In the genomic region with DNA sequence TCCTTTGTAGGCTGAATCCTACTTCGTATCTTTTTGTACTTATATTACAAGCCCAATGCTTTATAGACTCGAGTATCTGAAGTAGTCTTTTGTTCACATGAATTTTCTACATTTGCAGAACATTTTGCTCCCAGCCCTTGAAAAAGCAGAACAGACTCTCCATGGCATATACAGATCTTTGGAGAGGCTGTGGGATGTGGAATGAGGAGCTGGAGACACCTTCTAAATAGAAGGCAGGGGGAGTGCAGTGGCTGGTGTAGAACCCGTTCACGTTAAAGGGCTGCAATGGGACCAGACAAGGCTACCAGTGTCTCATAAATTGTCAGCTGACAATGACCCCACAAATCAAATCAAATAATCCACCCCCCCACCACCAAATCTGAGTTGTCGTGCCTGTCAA, we compare ENCODE assay signal across 30 mouse cellular contexts. TPM values are rescaled to one million over a fixed set of nuclear protein-coding genes. Genes with fewer than 3 reads are reported as not detected.
DNase-seq lines count a peak whose midpoint lies in the region; TF ChIP-seq lines count a peak whose summit lies in the region.
"Had no signal": no experiment of that assay in that cellular context is flagged by ENCODE, and none has a peak within 500 bp of the region (broad histone marks: within the 10 kb centered on the region; RNA-seq: fewer than 3 reads in every experiment).

No protein-coding gene starts in this region.

- no peak for TF ChIP-seq CTCF in layer of hippocampus, adult 2 months (conservative IDR thresholded peaks at IDR 0.05)
- TF ChIP-seq CTCF in olfactory bulb, adult 2 months (IDR thresholded peaks at IDR 0.05; ENCODE audit: insufficient read depth, low read depth, low read length): no peak

- DNase-seq in layer of hippocampus, adult 2 months (ENCODE audit: low spot score in 2 of 2): no peak
- no peak for DNase-seq in layer of hippocampus, postnatal 36 days
- peak; percentile 18 to 62 for DNase-seq in left cerebral cortex, postnatal 25 days (ENCODE audit: low spot score in 2 of 2)
- no peak for DNase-seq in left cerebral cortex, postnatal 36 days (ENCODE audit: low spot score in 2 of 2)
- DNase-seq in right cerebral cortex, adult 18-20 months: peak; percentile 46
- no peak for DNase-seq in right cerebral cortex, postnatal 4 days
- DNase-seq in adrenal gland, adult 18-20 months (ENCODE audit: low spot score in 2 of 2): no peak
- DNase-seq: adrenal gland, adult 2 months; adrenal gland, postnatal 10 days; adrenal gland, postnatal 25 days; B cell, adult 2 months; cerebellum, adult 11-12 months; cerebellum, adult 2 months; cerebellum, adult 9-10 months; cerebellum, postnatal 10 days; cerebellum, postnatal 25 days; embryo, embryonic 11 days; forebrain, postnatal 0 days had no signal

- 46% methylated on average over 5 of the region's 5 CpGs for WGBS in olfactory bulb, adult 2 months

- TF ChIP-seq POLR2A in olfactory bulb, adult 2 months (IDR thresholded peaks at IDR 0.05; ENCODE audit: insufficient read depth, low read depth, low read length): no peak

- intact Hi-C loops in left cerebral cortex, postnatal 25 days (cut with DNase I): no loop called here
- intact Hi-C loops in left cerebral cortex, postnatal 36 days (cut with DNase I): no loop called here

- H3K4me1 ChIP-seq in olfactory bulb, adult 2 months (ENCODE audit: control insufficient read depth, insufficient read depth, low read length): peaks cover 17% of the 10 kb centered on the region
- H3K4me1 ChIP-seq: embryonic facial prominence, embryonic 15.5 days had no signal

- H3K27ac ChIP-seq in layer of hippocampus, adult 2 months: peak overlapping the region; percentile 86; the same call in 1 of the 2 replicates
- H3K27ac ChIP-seq in olfactory bulb, adult 2 months (ENCODE audit: insufficient read depth, low read depth, low read length): peak overlapping the region; percentile 32; the same call in 1 of the 2 replicates
- H3K27ac ChIP-seq: embryonic facial prominence, embryonic 13.5 days; embryonic facial prominence, embryonic 15.5 days; forebrain, embryonic 13.5 days; forebrain, embryonic 15.5 days had no signal

- no peak overlapping the region for H3K4me3 ChIP-seq in layer of hippocampus, adult 2 months
- no peak overlapping the region for H3K4me3 ChIP-seq in olfactory bulb, adult 2 months (ENCODE audit: insufficient read depth, low read depth, low read length)
- H3K4me3 ChIP-seq: embryonic facial prominence, embryonic 13.5 days; embryonic facial prominence, embryonic 15.5 days; erythroblast, embryonic 14.5 days; forebrain, embryonic 13.5 days; forebrain, embryonic 15.5 days had no signal

RNA-seq across cellular contexts. Expression of a gene that starts 5.8 kb away (rescaled TPM):
- 100 to 1,000 TPM; 193 to 196 TPM for total RNA-seq in layer of hippocampus, adult 2 months (2021)
- 100 to 1,000 TPM; 194 to 207 TPM for total RNA-seq in layer of hippocampus, postnatal 36 days (2021)
- total RNA-seq in left cerebral cortex, postnatal 25 days (2021): 100 to 1,000 TPM; 441 to 447 TPM
- 100 to 1,000 TPM; 384 to 481 TPM for total RNA-seq in left cerebral cortex, postnatal 36 days (2021)
- polyA plus RNA-seq in olfactory bulb, adult 2 months (2012; ENCODE audit: insufficient read depth, insufficient read length, low replicate concordance, missing spikeins): not detected in 2 replicates
- total RNA-seq in adrenal gland, adult 18-20 months (2021): 1 to 10 TPM; 4.1 to 4.8 TPM
- total RNA-seq: G1E had no signal
- polyA plus RNA-seq: activated CD4-positive, CD25-positive, alpha-beta regulatory T cell, adult 4 months; CD4-positive, CD25-positive, alpha-beta regulatory T cell, adult 4 months; erythroblast, embryonic 14.5 days; G1E; Patski had no signal

RNA-seq across cellular contexts. Expression of a gene that starts 36.3 kb away (rescaled TPM):
- not detected for total RNA-seq in layer of hippocampus, adult 2 months (2021)
- total RNA-seq in layer of hippocampus, postnatal 36 days (2021): not detected
- not detected for total RNA-seq in left cerebral cortex, postnatal 25 days (2021)
- not detected for total RNA-seq in left cerebral cortex, postnatal 36 days (2021)
- not detected in 2 replicates for polyA plus RNA-seq in olfactory bulb, adult 2 months (2012; ENCODE audit: insufficient read depth, insufficient read length, low replicate concordance, missing spikeins)
- total RNA-seq in adrenal gland, adult 18-20 months (2021): 1 to 10 TPM in 1 of 2 experiments, under 1 TPM in 1; 0.96 to 1.2 TPM
- total RNA-seq: CH12.LX; forebrain, postnatal 0 days had no signal
- polyA plus RNA-seq: activated CD4-positive, CD25-positive, alpha-beta regulatory T cell, adult 4 months; CD4-positive, CD25-positive, alpha-beta regulatory T cell, adult 4 months; embryonic facial prominence, embryonic 13.5 days; erythroblast, embryonic 14.5 days; forebrain, embryonic 11.5 days; forebrain, embryonic 13.5 days; forebrain, postnatal 0 days; G1E; Patski had no signal

RNA-seq across cellular contexts. Expression of a gene that starts 44.0 kb away (rescaled TPM):
- total RNA-seq in layer of hippocampus, adult 2 months (2021): not detected
- not detected for total RNA-seq in layer of hippocampus, postnatal 36 days (2021)
- total RNA-seq in left cerebral cortex, postnatal 25 days (2021): not detected
- 1 to 10 TPM in 1 of 2 experiments, not detected in 1; 1.2 TPM for total RNA-seq in left cerebral cortex, postnatal 36 days (2021)
- not detected in 2 replicates for polyA plus RNA-seq in olfactory bulb, adult 2 months (2012; ENCODE audit: insufficient read depth, insufficient read length, low replicate concordance, missing spikeins)
- total RNA-seq in adrenal gland, adult 18-20 months (2021): under 1 TPM; 0.58 to 0.76 TPM
- total RNA-seq: forebrain, postnatal 0 days; G1E had no signal
- polyA plus RNA-seq: activated CD4-positive, CD25-positive, alpha-beta regulatory T cell, adult 4 months; CD4-positive, CD25-positive, alpha-beta regulatory T cell, adult 4 months; embryonic facial prominence, embryonic 13.5 days; erythroblast, embryonic 14.5 days; forebrain, embryonic 11.5 days; forebrain, embryonic 13.5 days; forebrain, embryonic 15.5 days; forebrain, postnatal 0 days; G1E; Patski had no signal

RNA-seq across cellular contexts. Expression of a gene that starts 57.6 kb away (rescaled TPM):
- 1 to 10 TPM; 2.5 to 3.3 TPM for total RNA-seq in layer of hippocampus, adult 2 months (2021)
- total RNA-seq in layer of hippocampus, postnatal 36 days (2021): 1 to 10 TPM; 1.8 to 2.6 TPM
- total RNA-seq in left cerebral cortex, postnatal 25 days (2021): 1 to 10 TPM; 6.6 to 9.4 TPM
- 10 to 100 TPM in 1 of 2 experiments, 1 to 10 TPM in 1; 8.5 to 12.7 TPM for total RNA-seq in left cerebral cortex, postnatal 36 days (2021)
- polyA plus RNA-seq in olfactory bulb, adult 2 months (2012; ENCODE audit: insufficient read depth, insufficient read length, low replicate concordance, missing spikeins): not detected in 2 replicates
- total RNA-seq in adrenal gland, adult 18-20 months (2021): 1 to 10 TPM in 1 of 2 experiments, under 1 TPM in 1; 0.20 to 1.7 TPM
- polyA plus RNA-seq: G1E, Patski had no signal

Comparison
In these comparisons a context has a peak if more than half of its experiments do, and no peak if none do; other contexts are left out.
1. DNase-seq: peak in left cerebral cortex, postnatal 25 days (2 of 2) and right cerebral cortex, adult 18-20 months (single experiment); none in layer of hippocampus, adult 2 months (0 of 2), layer of hippocampus, postnatal 36 days (0 of 2), left cerebral cortex, postnatal 36 days (0 of 2), right cerebral cortex, postnatal 4 days (single experiment) and adrenal gland, adult 18-20 months (0 of 2).
2. RNA of a gene that starts 5.8 kb away (total RNA-seq): 384 to 481 TPM in left cerebral cortex, postnatal 36 days, 441 to 447 TPM in left cerebral cortex, postnatal 25 days, 194 to 207 TPM in layer of hippocampus, postnatal 36 days and 193 to 196 TPM in layer of hippocampus, adult 2 months; 4.1 to 4.8 TPM in adrenal gland, adult 18-20 months; every median in the first group is over 10 times any median in the second.